Mouse (Mus musculus) neural tube, embryonic 13.5 days (tissue): ENCODE measurements around the gene Slc13a2. TPM values are rescaled to one million over a fixed set of nuclear protein-coding genes. Genes with fewer than 3 reads are reported as not detected.

Experiments
- ATAC-seq: fragments of 200-750 bp; cut with Nextera tagmentation; 2 replicates; pipeline ENCODE4 v1.8.0; 2017; ENCODE audit warnings: low read depth, mild to moderate bottlenecking, moderate TSS enrichment, moderate library complexity
- H3K27ac ChIP-seq: fragments of 300-500 bp; sonication (generic); replicated peaks from 2 replicates; pipeline ENCODE4 v1.5.1; 2015; ENCODE audit warnings: moderate library complexity, mild to moderate bottlenecking, inconsistent platforms
- H3K27me3 ChIP-seq: fragments of 300-500 bp; sonication (generic); 2 replicates; pipeline ENCODE4 v1.6.1; 2015; ENCODE audit warnings: mild to moderate bottlenecking, inconsistent platforms
- H3K36me3 ChIP-seq: fragments of 300-500 bp; sonication (generic); 2 replicates; pipeline ENCODE4 v1.6.1; 2015; ENCODE audit warnings: mild to moderate bottlenecking, inconsistent platforms
- H3K4me1 ChIP-seq: fragments of 300-500 bp; sonication (generic); replicated peaks from 2 replicates; pipeline ENCODE4 v1.6.1; 2015; ENCODE audit warnings: inconsistent platforms
- H3K4me2 ChIP-seq: fragments of 300-500 bp; sonication (generic); 2 replicates; pipeline ENCODE4 v1.6.1; 2015; ENCODE audit warnings: inconsistent platforms, mild to moderate bottlenecking, moderate library complexity
- H3K4me3 ChIP-seq: fragments of 300-500 bp; sonication (generic); 2 replicates; pipeline ENCODE4 v1.5.1; 2015; ENCODE audit warnings: mild to moderate bottlenecking, inconsistent platforms
- H3K9ac ChIP-seq: fragments of 300-500 bp; sonication (generic); 2 replicates; pipeline ENCODE4 v1.6.1; 2015; ENCODE audit warnings: moderate library complexity, mild to moderate bottlenecking, inconsistent platforms
- H3K9me3 ChIP-seq: fragments of 300-500 bp; sonication (generic); 2 replicates; pipeline ENCODE4 v1.6.1; 2016; ENCODE audit warnings: inconsistent platforms
- WGBS: fragments of 180-500 bp; shearing (Covaris S2); methylation state at CpG from one replicate; pipeline ENCODE4 v1.1.7; 2015; 5-methylcytosine and 5-hydroxymethylcytosine counted together
- polyA plus RNA-seq: library from polyadenylated mRNA; unstranded; fragments of >200 nt; fragmentation: Nextera tagmentation; extraction: Ambion mirVana; gene quantifications from 2 replicates; pipeline ENCODE4 v1.2.1, GENCODE M21; 2015

Gene Slc13a2
- polyA plus RNA-seq, 1 experiment from 2014 or later = not detected

- Histone ChIP-seq H3K4me3 (no peak overlapping the region), H3K27me3 (peaks cover 5% of the 10 kb centered on the region; the same call in 1 of the 2 replicates), H3K27ac (no peak overlapping the region), H3K36me3 (no peaks in the 10 kb centered on the region), H3K9me3 (no peaks in the 10 kb centered on the region), H3K9ac (no peak overlapping the region), H3K4me2 (no peak overlapping the region), H3K4me1 (no peaks in the 10 kb centered on the region)
- 79% methylated on average over 9 of the region's 9 CpGs for WGBS
- no peak for ATAC-seq
Observed at GRCm38 (mm10) chr11:78408256-78409240, 13.5 kb downstream of the Slc13a2 start.

GRCm38 (mm10) chr11:78402062-78402461 lies 20.0 kb downstream of the Slc13a2 start:
- Histone ChIP-seq H3K9ac (no peak overlapping the region), H3K27me3 (peaks cover 13% of the 10 kb centered on the region; the same call in 1 of the 2 replicates), H3K4me3 (no peak overlapping the region), H3K36me3 (no peaks in the 10 kb centered on the region), H3K27ac (no peak overlapping the region), H3K4me2 (no peak overlapping the region), H3K9me3 (no peaks in the 10 kb centered on the region), H3K4me1 (peaks cover 4% of the 10 kb centered on the region; the same call in 1 of the 2 replicates)
- no peak for ATAC-seq
- WGBS = 71% methylated on average over 6 of the region's 6 CpGs

- WGBS = 76% methylated on average over 3 of the region's 3 CpGs
- Histone ChIP-seq H3K27me3 (peaks cover 13% of the 10 kb centered on the region; the same call in 1 of the 2 replicates), H3K4me2 (no peak overlapping the region), H3K27ac (no peak overlapping the region), H3K4me3 (no peak overlapping the region), H3K9me3 (no peaks in the 10 kb centered on the region), H3K36me3 (no peaks in the 10 kb centered on the region), H3K4me1 (peaks cover 6% of the 10 kb centered on the region; the same call in 1 of the 2 replicates), H3K9ac (no peak overlapping the region)
- ATAC-seq = no peak
Observed at GRCm38 (mm10) chr11:78401469-78401868, 20.5 kb downstream of the Slc13a2 start.

- no peak overlapping the region for H3K4me3 ChIP-seq
- no peak for ATAC-seq
- no peak overlapping the region for H3K9ac ChIP-seq
- 68% methylated on average over 3 of the region's 3 CpGs for WGBS
- H3K9me3 ChIP-seq = no peaks in the 10 kb centered on the region
- H3K36me3 ChIP-seq = no peaks in the 10 kb centered on the region
- H3K4me2 ChIP-seq = no peak overlapping the region
- H3K4me1 ChIP-seq = peaks cover 6% of the 10 kb centered on the region; the same call in 1 of the 2 replicates
- peaks cover 13% of the 10 kb centered on the region; the same call in 1 of the 2 replicates for H3K27me3 ChIP-seq
- no peak overlapping the region for H3K27ac ChIP-seq
Observed at GRCm38 (mm10) chr11:78400936-78401335, 21.1 kb downstream of the Slc13a2 start.

- peaks cover 6% of the 10 kb centered on the region; the same call in 1 of the 2 replicates for H3K4me1 ChIP-seq
- no peak overlapping the region for H3K4me3 ChIP-seq
- no peak for ATAC-seq
- no peak overlapping the region for H3K27ac ChIP-seq
- H3K9ac ChIP-seq = no peak overlapping the region
- no peaks in the 10 kb centered on the region for H3K9me3 ChIP-seq
- peaks cover 13% of the 10 kb centered on the region; the same call in 1 of the 2 replicates for H3K27me3 ChIP-seq
- no peaks in the 10 kb centered on the region for H3K36me3 ChIP-seq
- no peak overlapping the region for H3K4me2 ChIP-seq
- 20% methylated on average over 8 of the region's 8 CpGs for WGBS
Observed at GRCm38 (mm10) chr11:78399680-78400079, 22.3 kb downstream of the Slc13a2 start.

- no peak overlapping the region for H3K9ac ChIP-seq
- peaks cover 6% of the 10 kb centered on the region; the same call in 1 of the 2 replicates for H3K4me1 ChIP-seq
- ATAC-seq = no peak
- H3K9me3 ChIP-seq = no peaks in the 10 kb centered on the region
- no peak overlapping the region for H3K4me2 ChIP-seq
- no peaks in the 10 kb centered on the region for H3K36me3 ChIP-seq
- 62% methylated on average over 6 of the region's 6 CpGs for WGBS
- no peak overlapping the region for H3K27ac ChIP-seq
- H3K27me3 ChIP-seq = 0 out of 2 replicates have a peak, but pooled peaks cover 7% of the 10 kb centered on the region
- no peak overlapping the region for H3K4me3 ChIP-seq
Observed at GRCm38 (mm10) chr11:78398212-78398611, 23.8 kb downstream of the Slc13a2 start.

GRCm38 (mm10) chr11:78397397-78397796 lies 24.6 kb downstream of the Slc13a2 start:
- 11% methylated on average over 18 of the region's 18 CpGs for WGBS
- peak overlapping the region; percentile 19; the same call in 1 of the 2 replicates for H3K4me3 ChIP-seq
- H3K4me1 ChIP-seq = peaks cover 6% of the 10 kb centered on the region; the same call in 1 of the 2 replicates
- peak; percentile 59 for ATAC-seq
- H3K9ac ChIP-seq = peak overlapping the region; percentile 64
- no peaks in the 10 kb centered on the region for H3K36me3 ChIP-seq
- no peaks in the 10 kb centered on the region for H3K9me3 ChIP-seq
- H3K4me2 ChIP-seq = peak overlapping the region; percentile 49
- H3K27me3 ChIP-seq = 0 out of 2 replicates have a peak, but pooled peaks cover 7% of the 10 kb centered on the region
- no peak overlapping the region for H3K27ac ChIP-seq

- Histone ChIP-seq H3K36me3 (no peaks in the 10 kb centered on the region), H3K27ac (no peak overlapping the region), H3K27me3 (0 out of 2 replicates have a peak, but pooled peaks cover 7% of the 10 kb centered on the region), H3K4me2 (peak overlapping the region; percentile 49), H3K9me3 (no peaks in the 10 kb centered on the region), H3K9ac (peak overlapping the region; percentile 64), H3K4me3 (peak overlapping the region; percentile 19; the same call in 1 of the 2 replicates), H3K4me1 (peaks cover 6% of the 10 kb centered on the region; the same call in 1 of the 2 replicates)
- no peak for ATAC-seq
- WGBS = 48% methylated on average over 11 of the region's 11 CpGs
Observed at GRCm38 (mm10) chr11:78396950-78397349, 25.1 kb downstream of the Slc13a2 start.

GRCm38 (mm10) chr11:78392728-78393127 lies 29.3 kb downstream of the Slc13a2 start:
- no peak overlapping the region for H3K4me2 ChIP-seq
- H3K9me3 ChIP-seq = no peaks in the 10 kb centered on the region
- H3K4me3 ChIP-seq = no peak overlapping the region
- H3K4me1 ChIP-seq = peaks cover 6% of the 10 kb centered on the region; the same call in 1 of the 2 replicates
- no peaks in the 10 kb centered on the region for H3K36me3 ChIP-seq
- H3K27me3 ChIP-seq = no peaks in the 10 kb centered on the region
- 79% methylated on average over 3 of the region's 3 CpGs for WGBS
- no peak for ATAC-seq
- no peak overlapping the region for H3K9ac ChIP-seq
- H3K27ac ChIP-seq = no peak overlapping the region

- H3K4me3 ChIP-seq = no peak within 1 kb of the TSS
- no peaks in the 10 kb centered on the region for H3K27me3 ChIP-seq
- no peaks in the 10 kb centered on the region for H3K4me1 ChIP-seq
- H3K4me2 ChIP-seq = no peak within 1 kb of the TSS
- ATAC-seq = no peak
- no peaks in the 10 kb centered on the region for H3K9me3 ChIP-seq
- H3K36me3 ChIP-seq = no peaks in the 10 kb centered on the region
- H3K27ac ChIP-seq = no peak within 1 kb of the TSS
- WGBS = 83% methylated on average over 14 of the region's 14 CpGs
- no peak within 1 kb of the TSS for H3K9ac ChIP-seq
Observed at GRCm38 (mm10) chr11:78386508-78387043, 35.4 kb downstream of the Slc13a2 start, which contains the start of gene Foxn1. Gene Foxn1 (minus strand): TSS chr11:78386558.

GRCm38 (mm10) chr11:78385776-78386175 lies 36.2 kb downstream of the Slc13a2 start:
- Histone ChIP-seq H3K27me3 (no peaks in the 10 kb centered on the region), H3K4me1 (no peaks in the 10 kb centered on the region), H3K36me3 (no peaks in the 10 kb centered on the region), H3K27ac (no peak overlapping the region), H3K9ac (no peak overlapping the region), H3K4me3 (no peak overlapping the region), H3K9me3 (no peaks in the 10 kb centered on the region), H3K4me2 (no peak overlapping the region)
- ATAC-seq = no peak
- 89% methylated on average over 10 of the region's 10 CpGs for WGBS

GRCm38 (mm10) chr11:78382701-78383100 lies 39.3 kb downstream of the Slc13a2 start:
- H3K4me1 ChIP-seq = no peaks in the 10 kb centered on the region
- WGBS = 33% methylated on average over 5 of the region's 5 CpGs
- H3K27ac ChIP-seq = no peak overlapping the region
- no peak for ATAC-seq
- H3K27me3 ChIP-seq = 0 out of 2 replicates have a peak, but pooled peaks cover 3% of the 10 kb centered on the region
- H3K9ac ChIP-seq = no peak overlapping the region
- H3K9me3 ChIP-seq = no peaks in the 10 kb centered on the region
- no peak overlapping the region for H3K4me3 ChIP-seq
- no peak overlapping the region for H3K4me2 ChIP-seq
- no peaks in the 10 kb centered on the region for H3K36me3 ChIP-seq
